Mouse (Mus musculus) T-helper 1 cell (primary cell): Measurements from ENCODE around the gene Fbxw4.

Experiments
- in situ Hi-C: fragments of 300-600 bp; cut with MboI, MseI; formaldehyde crosslinking; loops from one replicate; pipeline ENCODE4 v1.15.1; 2025; ENCODE audit warnings: high pct_unique_total_duplicates

The Fbxw4 gene

GRCm38 (mm10) chr19:45615415-45616213 lies 44.5 kb downstream of the Fbxw4 start:
- in situ Hi-C loops = no loop called here

- in situ Hi-C loops = no loop called here
Measured at GRCm38 (mm10) chr19:45614928-45615327, 45.2 kb downstream of the Fbxw4 start.

DNA sequence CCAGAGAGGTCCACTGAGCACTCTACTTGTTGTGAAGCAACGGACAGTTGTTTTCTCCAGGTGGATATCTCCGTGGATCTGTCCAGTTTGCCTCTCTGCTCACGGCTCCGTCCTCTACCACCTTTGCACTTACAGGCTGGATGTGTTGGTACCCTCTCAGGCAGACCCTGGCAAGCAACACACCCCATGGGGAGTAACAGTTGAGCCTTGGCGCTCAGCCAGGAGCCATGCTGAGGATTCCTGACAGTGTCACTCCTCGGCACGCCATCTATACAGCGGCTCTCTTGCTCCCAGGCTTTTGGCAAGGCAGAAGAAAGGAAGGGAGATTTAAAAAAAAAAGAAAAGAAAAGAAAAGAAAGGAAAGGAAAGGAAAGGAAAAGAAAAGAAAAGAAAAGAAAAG lies 45.7 kb downstream of the Fbxw4 start:
- in situ Hi-C loops = no loop called here

DNA sequence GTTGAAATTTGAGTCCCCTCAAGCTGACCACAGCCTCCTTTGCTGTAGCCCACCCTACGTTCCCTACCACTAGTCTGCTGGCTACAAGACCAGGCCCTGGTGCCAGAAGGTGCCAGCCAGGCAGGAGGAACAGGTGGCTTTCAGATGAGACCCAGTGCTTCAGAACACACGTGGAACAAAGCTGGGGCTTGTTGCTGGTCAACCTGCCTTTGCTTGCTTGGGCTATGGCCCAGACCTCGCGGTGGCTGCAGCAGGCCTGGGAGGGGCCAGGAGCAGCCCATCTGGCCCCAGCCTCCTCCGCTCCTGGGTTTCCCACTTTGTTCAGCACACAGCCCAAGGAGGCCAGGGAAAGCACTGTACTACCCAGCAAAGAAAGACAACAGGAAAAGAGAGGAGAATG lies 49.3 kb downstream of the Fbxw4 start:
- in situ Hi-C loops = no loop called here

DNA sequence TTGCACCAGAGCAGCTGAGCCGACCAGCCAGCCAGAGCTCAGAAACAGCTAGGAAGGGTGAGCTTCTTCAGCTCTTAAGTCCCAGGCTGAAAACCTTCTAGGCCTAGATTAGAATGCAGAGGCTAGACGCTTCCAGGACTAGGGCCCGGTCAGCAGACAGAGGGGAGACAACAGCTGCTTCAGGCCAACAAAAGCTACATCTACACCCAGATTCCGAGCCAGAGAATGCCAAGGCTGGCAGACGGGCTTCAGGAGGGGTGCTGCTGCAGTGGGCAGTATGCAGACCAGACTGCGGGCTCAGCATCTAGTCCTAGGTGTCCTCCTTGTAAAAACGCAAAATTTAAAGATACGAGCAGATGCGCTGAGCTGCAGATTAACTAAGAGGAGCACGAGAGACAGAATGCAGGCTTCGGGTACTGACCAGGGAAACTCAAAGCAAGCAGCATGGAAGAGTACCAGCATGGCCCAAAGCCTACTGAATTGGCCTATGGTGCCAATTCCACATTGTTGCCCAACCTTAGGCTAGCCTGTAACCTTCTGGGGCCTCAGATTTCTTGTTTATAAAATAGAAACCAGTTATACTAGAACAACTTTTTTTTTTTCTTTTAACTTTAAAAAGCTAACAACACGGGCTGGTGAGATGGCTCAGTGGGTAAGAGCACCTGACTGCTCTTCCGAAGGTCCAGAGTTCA lies 51.3 kb downstream of the Fbxw4 start:
- in situ Hi-C loops = no loop called here

DNA sequence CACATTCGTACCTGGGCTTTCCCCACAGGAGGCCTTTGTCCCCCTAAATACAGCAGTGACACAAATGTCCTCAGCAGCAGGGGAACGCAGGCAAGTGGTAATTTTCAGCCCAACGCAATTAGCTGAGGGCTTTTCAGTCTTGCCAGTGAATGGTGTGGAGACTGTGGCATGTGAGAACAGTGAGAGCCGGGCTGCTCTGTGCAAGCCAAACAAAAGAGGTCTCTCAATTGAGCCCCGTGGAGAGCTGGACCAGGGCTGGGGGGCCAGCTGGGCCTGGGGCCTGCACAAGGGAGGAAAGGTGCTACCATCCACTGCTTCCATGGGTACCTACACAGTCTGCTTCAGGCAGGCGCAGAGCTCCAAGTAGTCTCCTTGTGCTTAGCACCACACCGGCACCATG lies 52.6 kb downstream of the Fbxw4 start:
- in situ Hi-C loops = no loop called here

DNA sequence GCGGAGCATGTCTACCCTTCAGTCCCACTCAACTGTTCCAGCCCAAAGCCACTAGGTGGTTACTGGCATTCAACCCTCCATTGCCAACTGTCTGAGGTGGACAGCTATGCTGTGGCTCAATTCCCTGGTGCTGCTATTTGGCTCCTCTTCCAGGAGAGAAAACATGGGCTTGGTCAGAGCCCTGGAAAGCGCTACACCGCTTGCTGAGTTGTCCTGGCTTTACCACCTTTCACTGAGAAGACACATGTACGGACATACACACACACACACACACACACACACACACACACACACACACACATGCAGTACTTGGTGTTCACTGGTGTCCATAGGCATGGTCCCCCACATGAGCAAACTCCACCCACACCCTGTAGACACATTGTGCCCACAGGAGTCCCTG lies 53.4 kb downstream of the Fbxw4 start:
- in situ Hi-C loops = no loop called here

GRCm38 (mm10) chr19:45602606-45603005 lies 57.5 kb downstream of the Fbxw4 start:
- in situ Hi-C loops = loop anchor here (5.0 kb wide), 1 partner anchor 35 kb away; no protein-coding TSS in a partner anchor

DNA sequence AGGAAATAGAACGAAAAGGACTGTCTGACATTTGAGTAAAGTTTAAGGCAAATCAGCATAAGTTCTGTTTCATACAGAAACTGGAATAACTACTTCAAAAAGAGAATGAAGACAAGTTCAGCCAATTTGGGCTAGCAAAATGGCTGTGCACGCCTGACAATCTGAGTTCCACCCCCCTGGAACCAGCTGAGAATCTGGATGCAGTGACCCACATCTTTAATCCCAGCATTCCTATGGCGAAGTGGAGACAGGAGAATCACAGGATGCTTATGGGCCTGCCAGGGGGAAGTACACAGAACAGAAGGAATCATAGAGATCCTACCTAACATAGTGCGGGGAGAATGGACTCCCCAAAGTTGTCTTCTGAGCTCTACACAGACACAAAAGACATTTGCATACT lies 63.0 kb downstream of the Fbxw4 start:
- in situ Hi-C loops = no loop called here

- in situ Hi-C loops = no loop called here
Measured at GRCm38 (mm10) chr19:45596434-45596833, 63.7 kb downstream of the Fbxw4 start.

GRCm38 (mm10) chr19:45596019-45596418 lies 64.1 kb downstream of the Fbxw4 start:
- in situ Hi-C loops = no loop called here

GRCm38 (mm10) chr19:45595481-45595880 lies 64.6 kb downstream of the Fbxw4 start:
- in situ Hi-C loops = no loop called here

DNA sequence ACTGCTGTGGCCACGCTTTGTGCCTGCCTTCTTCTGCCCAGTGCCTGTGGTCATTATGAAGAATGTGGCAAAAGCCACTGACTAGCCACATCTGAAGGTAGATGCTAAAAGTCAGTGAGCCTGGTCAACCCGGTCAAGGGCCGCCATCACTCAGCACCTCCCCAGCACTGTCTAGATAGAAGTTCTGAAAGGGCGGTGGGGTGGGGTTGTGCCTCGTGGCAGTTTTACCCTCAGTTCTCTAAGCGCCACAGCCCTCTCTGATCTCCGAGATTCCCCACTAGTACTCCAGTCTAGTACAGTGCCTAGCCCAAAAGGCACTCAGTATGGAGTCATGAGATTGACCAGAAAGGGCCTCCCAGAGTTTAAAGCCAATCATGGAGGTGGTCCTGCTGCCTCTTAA lies 66.0 kb downstream of the Fbxw4 start:
- in situ Hi-C loops = no loop called here

DNA sequence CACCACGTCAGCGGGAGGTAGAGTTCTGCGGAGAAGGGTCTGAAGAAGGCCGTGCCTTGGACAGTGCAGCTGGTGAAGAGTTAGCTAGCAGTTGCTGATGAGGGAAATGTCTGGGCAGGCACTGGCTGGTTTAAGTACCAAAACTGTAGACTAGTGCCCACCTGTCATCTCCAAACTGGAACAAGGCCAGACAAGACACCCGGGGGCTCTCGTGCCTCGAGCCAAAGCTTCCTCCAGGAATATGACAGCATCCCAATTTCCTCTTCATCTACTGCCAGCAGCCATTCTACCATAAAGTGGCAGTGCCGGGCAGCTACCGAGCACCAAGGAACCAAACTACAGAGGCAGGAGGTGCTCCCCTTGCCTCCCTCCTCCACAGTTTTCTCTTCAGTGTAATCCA lies 67.2 kb downstream of the Fbxw4 start:
- in situ Hi-C loops = no loop called here

- in situ Hi-C loops = no loop called here
Measured at GRCm38 (mm10) chr19:45591704-45592103, 68.4 kb downstream of the Fbxw4 start.

- in situ Hi-C loops = no loop called here
Measured at GRCm38 (mm10) chr19:45589761-45590160, 70.4 kb downstream of the Fbxw4 start.

GRCm38 (mm10) chr19:45587509-45588292 lies 72.4 kb downstream of the Fbxw4 start:
- in situ Hi-C loops = no loop called here

- in situ Hi-C loops = no loop called here
Measured at GRCm38 (mm10) chr19:45586850-45587249, 73.3 kb downstream of the Fbxw4 start.

- in situ Hi-C loops = no loop called here
Measured at GRCm38 (mm10) chr19:45584856-45585620, 75.1 kb downstream of the Fbxw4 start.

- in situ Hi-C loops = no loop called here
Measured at GRCm38 (mm10) chr19:45583136-45583535, 77.0 kb downstream of the Fbxw4 start.

GRCm38 (mm10) chr19:45582161-45582560 lies 78.0 kb downstream of the Fbxw4 start:
- in situ Hi-C loops = no loop called here

DNA sequence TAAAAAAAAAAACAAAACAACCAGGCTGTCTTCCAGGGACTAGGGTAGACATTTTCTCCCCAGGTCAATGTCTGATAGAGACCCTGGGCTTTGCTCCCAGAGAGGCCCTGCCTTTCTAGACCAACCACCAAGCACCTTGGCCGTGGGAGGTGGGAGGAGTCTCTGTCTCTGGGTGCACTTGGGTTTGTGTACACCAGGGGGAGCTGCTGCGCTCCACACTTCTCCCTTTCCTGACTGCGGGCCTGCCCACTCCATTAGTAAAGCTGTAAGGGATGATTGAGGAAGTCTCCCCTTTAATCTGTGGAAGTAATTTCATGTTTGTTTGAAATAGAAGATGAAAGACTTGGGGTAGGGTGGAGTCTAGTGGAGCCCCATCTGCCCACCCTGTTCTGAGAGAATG lies 78.9 kb downstream of the Fbxw4 start:
- in situ Hi-C loops = no loop called here
